Mouse (Mus musculus) liver, embryonic 13.5 days (tissue): ENCODE measurements around the gene Bglap2. TPM values are rescaled to one million over a fixed set of nuclear protein-coding genes. Genes with fewer than 3 reads are reported as not detected.
A peak's percentile ranks its signal among the peaks of the same experiment; 100 is the strongest.
"Not testable (repeated sequence)": the region's sequence is repeated elsewhere in the genome, so short reads cannot be mapped to it uniquely, and the experiment has no call there.

Experiments
- ATAC-seq: fragments of 200-750 bp; cut with Nextera tagmentation; 2 replicates; pipeline ENCODE4 v1.8.0; 2017; ENCODE audit warnings: low read depth, mild to moderate bottlenecking, moderate number of reproducible peaks, moderate library complexity
- DNase-seq: peaks from one replicate; pipeline ENCODE4 v3.0.0; 2022
- H3K27ac ChIP-seq: fragments of 300-500 bp; sonication (generic); 2 replicates; pipeline ENCODE4 v1.5.1; 2015; ENCODE audit warnings: moderate library complexity, mild to moderate bottlenecking, inconsistent platforms
- H3K27me3 ChIP-seq: fragments of 300-500 bp; sonication (generic); 2 replicates; pipeline ENCODE4 v1.6.1; 2015; ENCODE audit warnings: mild to moderate bottlenecking, inconsistent platforms
- H3K36me3 ChIP-seq: fragments of 300-500 bp; sonication (generic); 2 replicates; pipeline ENCODE4 v1.6.1; 2015; ENCODE audit warnings: mild to moderate bottlenecking, inconsistent platforms
- H3K4me1 ChIP-seq: fragments of 300-500 bp; sonication (generic); replicated peaks from 2 replicates; pipeline ENCODE4 v1.6.1; 2015; ENCODE audit warnings: inconsistent platforms
- H3K4me2 ChIP-seq: fragments of 300-500 bp; sonication (generic); 2 replicates; pipeline ENCODE4 v1.6.1; 2015; ENCODE audit warnings: inconsistent platforms, mild to moderate bottlenecking, moderate library complexity
- H3K4me3 ChIP-seq: fragments of 300-500 bp; sonication (generic); replicated peaks from 2 replicates; pipeline ENCODE4 v1.5.1; 2015; ENCODE audit warnings: mild to moderate bottlenecking, inconsistent platforms
- H3K9ac ChIP-seq: fragments of 300-500 bp; sonication (generic); 2 replicates; pipeline ENCODE4 v1.6.1; 2015; ENCODE audit warnings: mild to moderate bottlenecking, inconsistent platforms
- H3K9me3 ChIP-seq: fragments of 300-500 bp; sonication (generic); replicated peaks from 2 replicates; pipeline ENCODE4 v1.6.1; 2016; ENCODE audit warnings: inconsistent platforms
- WGBS: fragments of 180-500 bp; shearing (Covaris S2); methylation state at CpG from one replicate; pipeline ENCODE4 v1.1.7; 2015; ENCODE audit not compliant: insufficient replicate concordance; 5-methylcytosine and 5-hydroxymethylcytosine counted together
- polyA plus RNA-seq: library from polyadenylated mRNA; unstranded; fragments of >200 nt; fragmentation: Nextera tagmentation; extraction: Ambion mirVana; gene quantifications from 2 replicates; pipeline ENCODE4 v1.2.1, GENCODE M21; 2015

Gene Bglap2
- polyA plus RNA-seq, 1 experiment from 2014 or later = not detected

DNA sequence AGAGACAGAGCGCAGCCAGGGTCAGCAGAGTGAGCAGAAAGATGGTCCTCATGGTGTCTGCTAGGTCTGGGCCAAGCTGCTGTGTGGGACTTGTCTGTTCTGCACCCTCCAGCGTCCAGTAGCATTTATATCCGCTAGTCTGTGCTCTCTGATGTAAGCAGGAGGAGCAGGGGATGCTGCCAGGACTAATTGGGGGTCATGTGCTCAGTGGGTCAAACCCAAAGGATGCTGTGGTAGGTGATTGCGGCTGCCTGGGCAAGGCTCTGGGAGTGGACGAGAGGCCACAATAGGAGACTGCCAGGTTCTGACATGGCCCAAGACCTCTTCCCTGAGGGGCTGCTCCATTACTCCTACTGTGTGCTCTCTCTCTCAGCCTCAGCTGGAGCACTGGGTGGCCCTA lies 5.9 kb upstream of the Bglap2 start, which contains the start of gene Bglap:
Gene Bglap (minus strand): TSS at position 101 of the 400 bp plus-strand sequence.
- H3K4me3 ChIP-seq = no peak within 1 kb of the TSS
- DNase-seq (no peak), ATAC-seq (no peak)
- no peak within 1 kb of the TSS for H3K27ac ChIP-seq
- H3K4me1 ChIP-seq = peaks cover 8% of the 10 kb centered on the region
- 71% methylated on average over 5 of the region's 5 CpGs for WGBS
- H3K27me3 ChIP-seq = no peaks in the 10 kb centered on the region
- H3K4me2 ChIP-seq = no peak within 1 kb of the TSS
- H3K9ac ChIP-seq = no peak within 1 kb of the TSS
- H3K36me3 ChIP-seq = no peaks in the 10 kb centered on the region
- H3K9me3 ChIP-seq = no peaks in the 10 kb centered on the region

DNA sequence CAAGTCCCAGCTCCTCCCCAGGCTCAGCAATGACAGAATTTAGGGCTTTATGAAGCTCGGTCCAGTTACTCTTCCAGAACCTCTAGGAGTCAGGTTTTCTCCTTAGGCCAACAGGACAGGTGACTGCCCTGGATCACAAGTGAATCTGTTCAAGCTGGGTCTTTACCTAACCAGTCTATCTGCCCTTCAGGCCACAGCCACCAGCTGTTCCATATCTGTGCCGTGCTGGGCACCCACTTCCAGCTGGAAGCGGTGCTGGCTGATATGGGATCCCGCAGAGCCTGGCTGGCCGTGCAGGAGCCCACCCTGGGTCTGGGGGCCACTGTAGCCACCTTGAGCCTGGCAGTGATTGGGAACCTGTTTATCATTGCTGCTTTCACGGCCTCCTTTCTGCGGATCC lies 3.9 kb upstream of the Bglap2 start:
- ATAC-seq, H3K4me1 ChIP-seq, H3K36me3 ChIP-seq, H3K4me2 ChIP-seq, H3K9ac ChIP-seq, DNase-seq, H3K9me3 ChIP-seq, H3K4me3 ChIP-seq, H3K27me3 ChIP-seq, H3K27ac ChIP-seq: not testable (repeated sequence)
- 10% methylated on average over 1 of the region's 7 CpGs for WGBS

DNA sequence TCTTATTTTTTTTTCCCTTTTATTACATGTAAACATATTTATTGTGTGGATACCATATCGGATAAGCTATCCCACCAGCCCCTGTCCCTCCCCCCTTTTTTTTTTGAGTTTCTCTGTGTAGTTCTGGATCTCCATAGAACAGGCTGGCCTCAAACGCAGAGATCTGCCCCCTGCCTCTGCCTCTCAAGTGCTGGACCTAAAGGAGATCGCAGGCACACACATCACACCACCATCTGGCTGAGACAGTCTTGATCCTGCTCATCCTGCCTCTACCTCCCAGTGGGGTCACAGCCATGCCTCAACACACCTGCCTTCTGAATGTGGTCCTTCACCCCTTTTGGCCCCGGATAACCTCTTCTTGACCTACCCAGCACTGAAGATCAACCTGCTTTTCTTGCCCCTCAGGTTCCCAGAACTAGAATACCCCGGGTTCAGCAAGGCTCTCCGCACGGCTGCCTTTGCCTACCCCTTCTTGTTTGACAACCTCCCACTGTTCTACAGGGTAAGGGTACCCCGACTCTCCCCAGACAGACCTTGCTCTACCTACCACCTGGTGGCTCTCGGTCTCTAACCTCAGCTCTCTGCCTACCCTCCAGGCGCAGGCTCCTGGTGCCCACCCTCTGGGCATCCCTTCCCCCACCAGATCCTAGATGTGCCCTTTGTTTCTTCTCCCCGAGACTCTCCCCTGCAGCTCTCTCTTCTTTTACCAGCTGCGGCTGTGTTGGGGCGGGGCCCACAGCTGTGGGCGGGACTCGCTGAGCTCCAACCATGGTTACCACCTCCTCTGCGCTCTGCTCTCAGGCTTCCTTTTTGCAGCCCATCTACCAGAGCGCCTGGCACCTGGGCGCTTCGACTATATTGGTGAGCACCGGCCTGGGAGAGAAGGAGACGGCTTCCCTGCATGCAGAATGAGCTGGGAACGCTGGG lies 3.2 kb upstream of the Bglap2 start:
- peak overlapping the region; percentile 51 for H3K4me2 ChIP-seq
- not testable (repeated sequence) for H3K27ac ChIP-seq, H3K4me1 ChIP-seq, H3K9me3 ChIP-seq, H3K4me3 ChIP-seq, H3K9ac ChIP-seq, H3K27me3 ChIP-seq, DNase-seq, H3K36me3 ChIP-seq
- 16% methylated on average over 17 of the region's 22 CpGs for WGBS
- ATAC-seq = peak; percentile 75

DNA sequence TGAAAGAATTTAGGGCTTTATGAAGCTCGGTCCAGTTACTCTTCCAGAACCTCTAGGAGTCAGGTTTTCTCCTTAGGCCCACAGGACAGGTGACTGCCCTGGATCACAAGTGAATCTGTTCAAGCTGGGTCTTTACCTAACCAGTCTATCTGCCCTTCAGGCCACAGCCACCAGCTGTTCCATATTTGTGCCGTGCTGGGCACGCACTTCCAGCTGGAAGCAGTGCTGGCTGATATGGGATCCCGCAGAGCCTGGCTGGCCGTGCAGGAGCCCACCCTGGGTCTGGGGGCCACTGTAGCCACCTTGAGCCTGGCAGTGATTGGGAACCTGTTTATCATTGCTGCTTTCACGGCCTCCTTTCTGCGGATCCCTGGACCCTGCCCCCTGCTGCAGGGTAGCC lies 1.9 kb downstream of the Bglap2 start:
- H3K27me3 ChIP-seq, H3K9ac ChIP-seq, H3K27ac ChIP-seq, ATAC-seq, H3K36me3 ChIP-seq, DNase-seq, H3K9me3 ChIP-seq, H3K4me3 ChIP-seq: not testable (repeated sequence)
- Histone ChIP-seq H3K4me1 (peaks cover 14% of the 10 kb centered on the region), H3K4me2 (peak overlapping the region; percentile 41; the same call in 1 of the 2 replicates)
- whole genome bisulfite sequencing = 42% methylated on average over 7 of the region's 7 CpGs

DNA sequence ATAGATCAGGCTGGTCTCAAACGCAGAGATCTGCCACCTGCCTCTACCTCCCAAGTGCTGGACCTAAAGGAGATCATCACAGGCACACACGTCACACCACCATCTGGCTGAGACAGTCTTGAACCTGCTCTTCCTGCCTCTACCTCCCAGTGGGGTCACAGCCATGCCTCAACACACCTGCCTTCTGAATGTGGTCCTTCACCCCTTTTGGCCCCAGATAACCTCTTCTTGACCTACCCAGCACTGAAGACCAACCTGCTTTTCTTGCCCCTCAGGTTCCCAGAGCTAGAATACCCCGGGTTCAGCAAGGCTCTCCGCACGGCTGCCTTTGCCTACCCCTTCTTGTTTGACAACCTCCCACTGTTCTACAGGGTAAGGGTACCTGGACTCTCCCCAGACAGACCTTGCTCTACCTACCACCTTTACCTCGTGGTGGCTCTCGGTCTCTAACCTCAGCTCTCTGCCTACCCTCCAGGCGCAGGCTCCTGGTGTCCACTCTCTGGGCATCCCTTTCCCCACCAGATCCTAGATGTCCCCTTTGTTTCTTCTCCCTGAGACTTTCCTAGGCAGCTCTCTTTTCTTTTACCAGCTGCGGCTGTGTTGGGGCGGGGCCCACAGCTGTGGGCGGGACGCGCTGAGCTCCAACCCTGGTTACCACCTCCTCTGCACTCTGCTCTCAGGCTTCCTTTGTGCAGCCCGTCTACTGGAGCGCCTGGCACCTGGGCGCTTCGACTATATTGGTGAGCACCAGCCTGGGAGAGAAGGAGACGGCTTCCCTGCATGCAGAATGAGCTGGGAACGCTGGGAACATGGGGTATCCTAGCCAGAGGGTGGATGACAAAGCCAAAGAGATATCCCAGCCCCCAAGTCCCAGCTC lies 2.5 kb downstream of the Bglap2 start:
- WGBS = 11% methylated on average over 19 of the region's 19 CpGs
- not testable (repeated sequence) for H3K27ac ChIP-seq, H3K9ac ChIP-seq, H3K36me3 ChIP-seq, H3K9me3 ChIP-seq, H3K27me3 ChIP-seq
- Histone ChIP-seq H3K4me3 (0 out of 2 replicates have a peak overlapping the region, but pooled peaks have one; percentile 14), H3K4me2 (peak overlapping the region; percentile 41), H3K4me1 (peaks cover 10% of the 10 kb centered on the region)
- ATAC-seq (peak; percentile 86), DNase-seq (peak; percentile 45)

DNA sequence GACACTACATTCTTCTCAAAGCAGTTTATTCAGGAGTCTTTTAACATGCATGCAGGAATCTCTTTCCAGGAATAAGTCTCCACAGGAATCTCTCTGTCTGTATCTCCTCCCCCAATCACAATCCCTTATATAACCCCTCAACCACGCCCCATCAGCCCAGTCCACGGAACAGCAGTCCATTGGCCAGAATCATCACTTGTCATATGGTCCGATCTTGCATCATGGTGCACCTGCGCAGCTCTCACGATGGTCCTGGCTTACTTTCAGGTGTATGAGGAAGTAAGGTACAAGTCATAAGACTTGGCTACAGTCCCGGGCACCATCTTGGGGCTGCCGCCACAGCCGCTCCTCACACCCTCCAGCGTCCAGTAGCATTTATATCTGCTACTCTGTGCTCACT lies 5.9 kb downstream of the Bglap2 start, which contains the start of gene Bglap3:
Gene Bglap3 (minus strand): TSS at position 101 of the 400 bp plus-strand sequence.
- 81% methylated on average over 9 of the region's 9 CpGs for WGBS
- H3K36me3 ChIP-seq, H3K27me3 ChIP-seq, H3K4me3 ChIP-seq, H3K9ac ChIP-seq, ATAC-seq, H3K27ac ChIP-seq, DNase-seq, H3K4me2 ChIP-seq, H3K9me3 ChIP-seq: not testable (repeated sequence)
- H3K4me1 ChIP-seq = peaks cover 10% of the 10 kb centered on the region

DNA sequence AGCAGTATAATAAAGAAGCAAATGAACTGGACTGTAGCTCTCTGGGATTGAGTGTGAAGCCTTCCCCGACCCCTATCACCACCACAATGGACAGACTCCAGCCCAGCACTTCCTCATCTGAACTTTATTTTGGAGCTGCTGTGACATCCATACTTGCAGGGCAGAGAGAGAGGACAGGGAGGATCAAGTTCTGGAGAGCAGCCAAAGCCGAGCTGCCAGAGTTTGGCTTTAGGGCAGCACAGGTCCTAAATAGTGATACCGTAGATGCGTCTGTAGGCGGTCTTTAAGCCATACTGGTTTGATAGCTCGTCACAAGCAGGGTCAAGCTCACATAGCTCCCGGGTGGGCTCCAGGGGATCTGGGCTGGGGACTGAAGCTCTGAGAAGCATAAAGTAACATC lies 10.0 kb downstream of the Bglap2 start:
- ATAC-seq, H3K9me3 ChIP-seq, DNase-seq, H3K36me3 ChIP-seq, H3K9ac ChIP-seq, H3K27ac ChIP-seq, H3K4me3 ChIP-seq, H3K4me2 ChIP-seq: not testable (repeated sequence)
- Histone ChIP-seq H3K27me3 (peaks cover 28% of the 10 kb centered on the region), H3K4me1 (peaks cover 36% of the 10 kb centered on the region)
- WGBS = 74% methylated on average over 7 of the region's 7 CpGs

DNA sequence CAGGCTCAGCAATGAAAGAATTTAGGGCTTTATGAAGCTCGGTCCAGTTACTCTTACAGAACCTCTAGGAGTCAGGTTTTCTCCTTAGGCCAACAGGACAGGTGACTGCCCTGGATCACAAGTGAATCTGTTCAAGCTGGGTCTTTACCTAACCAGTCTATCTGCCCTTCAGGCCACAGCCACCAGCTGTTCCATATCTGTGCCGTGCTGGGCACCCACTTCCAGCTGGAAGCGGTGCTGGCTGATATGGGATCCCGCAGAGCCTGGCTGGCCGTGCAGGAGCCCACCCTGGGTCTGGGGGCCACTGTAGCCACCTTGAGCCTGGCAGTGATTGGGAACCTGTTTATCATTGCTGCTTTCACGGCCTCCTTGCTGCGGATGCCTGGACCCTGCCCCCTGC lies 11.0 kb downstream of the Bglap2 start:
- not testable (repeated sequence) for H3K36me3 ChIP-seq, ATAC-seq, H3K9ac ChIP-seq, H3K4me3 ChIP-seq, H3K9me3 ChIP-seq, DNase-seq, H3K27ac ChIP-seq
- peaks cover 25% of the 10 kb centered on the region for H3K27me3 ChIP-seq
- peak overlapping the region; percentile 59; the same call in 1 of the 2 replicates for H3K4me2 ChIP-seq
- WGBS = 49% methylated on average over 3 of the region's 7 CpGs
- peaks cover 46% of the 10 kb centered on the region for H3K4me1 ChIP-seq

DNA sequence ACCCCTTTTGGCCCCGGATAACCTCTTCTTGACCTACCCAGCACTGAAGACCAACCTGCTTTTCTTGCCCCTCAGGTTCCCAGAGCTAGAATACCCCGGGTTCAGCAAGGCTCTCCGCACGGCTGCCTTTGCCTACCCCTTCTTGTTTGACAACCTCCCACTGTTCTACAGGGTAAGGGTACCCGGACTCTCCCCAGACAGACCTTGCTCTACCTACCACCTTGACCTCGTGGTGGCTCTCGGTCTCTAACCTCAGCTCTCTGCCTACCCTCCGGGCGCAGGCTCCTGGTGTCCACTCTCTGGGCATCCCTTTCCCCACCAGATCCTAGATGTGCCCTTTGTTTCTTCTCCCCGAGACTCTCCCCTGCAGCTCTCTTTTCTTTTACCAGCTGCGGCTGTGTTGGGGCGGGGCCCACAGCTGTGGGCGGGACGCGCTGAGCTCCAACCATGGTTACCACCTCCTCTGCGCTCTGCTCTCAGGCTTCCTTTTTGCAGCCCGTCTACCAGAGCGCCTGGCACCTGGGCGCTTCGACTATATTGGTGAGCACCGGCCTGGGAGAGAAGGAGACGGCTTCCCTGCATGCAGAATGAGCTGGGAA lies 11.6 kb downstream of the Bglap2 start:
- Histone ChIP-seq H3K27me3 (peaks cover 25% of the 10 kb centered on the region), H3K4me1 (peaks cover 52% of the 10 kb centered on the region), H3K4me2 (peak overlapping the region; percentile 59), H3K4me3 (peak overlapping the region; percentile 28)
- ATAC-seq (0 out of 2 replicates have a peak, but pooled peaks have one; percentile 32), DNase-seq (peak; percentile 40)
- WGBS = 6% methylated on average over 19 of the region's 22 CpGs
- H3K27ac ChIP-seq, H3K9me3 ChIP-seq, H3K9ac ChIP-seq, H3K36me3 ChIP-seq: not testable (repeated sequence)

DNA sequence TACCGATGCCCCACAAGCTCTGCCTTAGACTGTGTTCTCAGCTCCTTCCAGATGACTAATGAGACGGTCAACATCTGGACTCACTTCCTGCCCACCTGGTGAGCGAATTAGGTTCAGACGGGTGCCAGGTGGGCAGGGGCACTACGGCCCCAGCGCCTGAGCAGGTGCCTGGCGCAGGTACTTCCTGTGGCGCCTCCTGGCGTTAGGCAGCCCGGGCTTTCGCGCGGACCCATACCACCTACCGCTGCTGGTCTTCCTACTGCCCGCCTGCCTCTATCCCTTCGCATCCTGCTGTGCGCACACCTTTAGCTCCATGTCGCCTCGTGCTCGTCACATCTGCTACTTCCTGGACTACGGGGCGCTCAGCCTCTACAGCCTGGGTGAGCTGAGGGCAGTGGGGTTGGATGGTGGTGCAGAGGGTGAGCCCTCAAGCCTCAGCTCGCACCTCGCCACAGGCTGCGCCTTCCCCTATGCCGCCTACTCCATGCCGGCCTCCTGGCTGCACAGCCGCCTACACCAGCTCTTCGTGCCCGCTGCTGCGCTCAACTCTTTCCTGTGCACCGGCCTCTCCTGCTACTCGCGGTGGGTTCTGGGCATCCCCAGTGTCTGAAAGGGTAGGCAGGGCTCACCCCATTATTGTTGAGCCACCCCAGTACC lies 12.7 kb downstream of the Bglap2 start:
- H3K9me3 ChIP-seq = peaks cover 9% of the 10 kb centered on the region
- H3K36me3 ChIP-seq = peaks cover 18% of the 10 kb centered on the region
- WGBS = 29% methylated on average over 34 of the region's 34 CpGs
- peaks cover 62% of the 10 kb centered on the region for H3K4me1 ChIP-seq
- H3K27ac ChIP-seq = no peak overlapping the region
- peaks cover 25% of the 10 kb centered on the region for H3K27me3 ChIP-seq
- DNase-seq (no peak), ATAC-seq (no peak)
- H3K4me3 ChIP-seq = peak overlapping the region; percentile 64
- H3K4me2 ChIP-seq = peak overlapping the region; percentile 85
- peak overlapping the region; percentile 75 for H3K9ac ChIP-seq
